Mouse (Mus musculus): ENCODE measurements around the gene Stxbp6.
"Not testable (repeated sequence)": the region's sequence is repeated elsewhere in the genome, so short reads cannot be mapped to it uniquely, and the experiment has no call there.

GRCm38 (mm10) chr12:45102954-45103353 is 28.4 kb upstream of the Stxbp6 start:
- not testable (repeated sequence) for TF ChIP-seq CTCF (IDR thresholded peaks at IDR 0.05; ENCODE audit: low read depth, low read length); POLR2A (IDR thresholded peaks at IDR 0.05; ENCODE audit: insufficient read depth, low read length)
